Mouse (Mus musculus) kidney, postnatal 0 days (tissue): ENCODE measurements at regions not wholly inside any gene's neighbourhood (a gene's known extent, or its start where the extent isn't known, plus 50 kb on each side); places are given as distances from the start of the nearest gene placed in this dataset.
A peak's percentile ranks its signal among the peaks of the same experiment; 100 is the strongest.
"Not testable (repeated sequence)": the region's sequence is repeated elsewhere in the genome, so short reads cannot be mapped to it uniquely, and the experiment has no call there.

Experiments
- ATAC-seq: fragments of 200-750 bp; cut with Nextera tagmentation; replicated peaks from 2 replicates; pipeline ENCODE4 v1.8.0; 2017; ENCODE audit warnings: low read depth, moderate number of reproducible peaks, moderate TSS enrichment, moderate library complexity; ENCODE audit not compliant: low FRiP score
- DNase-seq: peaks from one replicate; pipeline ENCODE4 v3.0.0-alpha.2; 2016; ENCODE audit warnings: low spot score
- H3K27ac ChIP-seq: fragments of 300-500 bp; sonication (generic); 2 replicates; pipeline ENCODE4 v1.5.1; 2014; ENCODE audit warnings: mild to moderate bottlenecking
- H3K27me3 ChIP-seq: fragments of 300-500 bp; sonication (generic); 2 replicates; pipeline ENCODE4 v1.6.1; 2014; ENCODE audit warnings: low read length, mixed read lengths; ENCODE audit not compliant: insufficient read depth
- H3K36me3 ChIP-seq: fragments of 300-500 bp; sonication (generic); 2 replicates; pipeline ENCODE4 v1.6.1; 2014; ENCODE audit warnings: low read length, mixed read lengths; ENCODE audit not compliant: insufficient read depth
- H3K4me1 ChIP-seq: fragments of 300-500 bp; sonication (generic); replicated peaks from 2 replicates; pipeline ENCODE4 v1.6.1; 2014; ENCODE audit warnings: antibody characterized with exemption, low read length, mixed read lengths; ENCODE audit not compliant: insufficient read depth
- H3K4me2 ChIP-seq: fragments of 300-500 bp; sonication (generic); 2 replicates; pipeline ENCODE4 v1.6.1; 2014; ENCODE audit warnings: mild to moderate bottlenecking, low read length, moderate library complexity, mixed read lengths
- H3K4me3 ChIP-seq: fragments of 300-500 bp; sonication (generic); replicated peaks from 2 replicates; pipeline ENCODE4 v1.5.1; 2014; ENCODE audit warnings: low read depth, low read length
- H3K9ac ChIP-seq: fragments of 300-500 bp; sonication (generic); 2 replicates; pipeline ENCODE4 v1.6.1; 2014; ENCODE audit warnings: low read depth, low read length
- H3K9me3 ChIP-seq: fragments of 300-500 bp; sonication (generic); replicated peaks from 2 replicates; pipeline ENCODE4 v1.6.1; 2016; ENCODE audit warnings: low read length, inconsistent platforms, mixed read lengths
- CTCF ChIP-seq: IDR thresholded peaks from 2 replicates; pipeline ENCODE4 v1.5.1; 2016; ENCODE audit warnings: antibody characterized with exemption, low read depth, mild to moderate bottlenecking, moderate library complexity
- WGBS: fragments of 180-500 bp; shearing (Covaris S2); extraction: QIAGEN DNeasy Blood & Tissue Kit; methylation state at CpG from one replicate; pipeline ENCODE4 v1.1.7; 2014; 5-methylcytosine and 5-hydroxymethylcytosine counted together

DNA sequence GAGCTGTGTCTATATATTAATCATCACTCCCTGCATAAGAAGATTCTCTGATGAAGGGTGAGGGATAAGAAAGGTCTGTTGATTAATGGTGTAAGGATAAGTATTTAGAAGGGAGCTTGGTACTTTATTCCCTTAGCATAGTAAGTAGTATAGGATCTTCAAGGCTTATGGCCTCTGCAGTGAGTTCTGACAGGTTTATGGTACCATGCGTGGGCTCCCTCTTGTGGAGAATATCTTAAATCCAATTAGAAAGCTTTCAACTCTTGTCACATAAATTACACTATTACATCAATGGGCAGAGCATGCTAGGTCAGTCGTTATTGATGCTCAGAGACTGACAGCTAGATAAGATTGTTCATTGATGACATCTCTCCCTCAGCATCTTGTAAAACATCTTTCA, 112.7 kb upstream of the Grin3a start:
- no peak overlapping the region for H3K9ac ChIP-seq
- no peak overlapping the region for H3K4me3 ChIP-seq
- WGBS, result 11% methylated on average over 2 of the region's 2 CpGs
- H3K27me3 ChIP-seq, result no peaks in the 10 kb centered on the region
- no peak for ATAC-seq
- H3K4me2 ChIP-seq, result no peak overlapping the region
- DNase-seq, result peak; percentile 58
- no peaks in the 10 kb centered on the region for H3K9me3 ChIP-seq
- H3K36me3 ChIP-seq, result no peaks in the 10 kb centered on the region
- peak; percentile 73 for TF ChIP-seq CTCF
- H3K4me1 ChIP-seq, result no peaks in the 10 kb centered on the region
- no peak overlapping the region for H3K27ac ChIP-seq

DNA sequence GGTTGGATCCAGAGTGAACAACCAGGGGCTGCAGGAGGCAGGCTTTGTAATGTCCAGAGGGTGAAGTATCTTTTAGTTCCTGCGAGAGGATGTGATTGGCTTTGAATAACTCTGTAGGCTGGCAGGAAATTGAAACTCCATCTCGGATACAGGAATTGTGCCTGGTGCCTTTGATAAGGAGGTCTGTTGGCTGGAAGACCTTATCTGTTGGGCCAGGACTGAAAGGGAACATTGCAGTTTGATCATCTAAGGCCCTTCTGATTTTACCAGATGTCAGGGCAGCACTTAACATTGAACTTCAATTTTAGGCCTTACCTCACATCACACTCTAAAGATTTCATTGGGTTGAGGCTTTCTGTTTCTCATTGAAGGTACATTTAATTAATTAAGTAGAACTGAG, 111.3 kb upstream of the Grin3a start:
- WGBS, result 57% methylated on average over 2 of the region's 2 CpGs
- H3K27ac ChIP-seq, result no peak overlapping the region
- ATAC-seq, result no peak
- H3K4me2 ChIP-seq, result no peak overlapping the region
- no peaks in the 10 kb centered on the region for H3K36me3 ChIP-seq
- no peak overlapping the region for H3K9ac ChIP-seq
- H3K9me3 ChIP-seq, result no peaks in the 10 kb centered on the region
- no peaks in the 10 kb centered on the region for H3K27me3 ChIP-seq
- TF ChIP-seq CTCF, result no peak
- H3K4me1 ChIP-seq, result no peaks in the 10 kb centered on the region
- no peak overlapping the region for H3K4me3 ChIP-seq
- DNase-seq, result no peak

DNA sequence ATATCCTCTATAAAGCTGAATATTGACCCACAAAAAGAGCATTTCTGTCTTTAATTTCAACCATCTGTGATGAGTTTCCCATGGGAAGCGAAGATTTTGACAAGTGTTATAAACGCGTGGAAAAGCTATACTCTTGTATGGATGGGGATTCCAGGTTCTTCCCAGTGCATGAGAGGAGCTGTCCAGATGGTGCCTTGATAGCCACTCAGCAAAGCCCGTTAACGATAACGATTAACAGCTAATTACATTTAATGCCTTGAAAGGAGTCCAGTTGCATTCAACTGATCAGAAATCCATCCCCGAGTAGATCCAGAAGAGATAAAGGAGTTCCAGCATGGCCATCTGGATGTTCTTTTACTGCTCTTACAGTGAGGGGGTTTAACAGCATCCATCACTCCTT, 100.8 kb upstream of the Grin3a start:
- no peak for TF ChIP-seq CTCF
- H3K9me3 ChIP-seq, result no peaks in the 10 kb centered on the region
- DNase-seq, result no peak
- H3K4me2 ChIP-seq, result no peak overlapping the region
- H3K4me1 ChIP-seq, result no peaks in the 10 kb centered on the region
- no peak overlapping the region for H3K27ac ChIP-seq
- no peak overlapping the region for H3K9ac ChIP-seq
- no peak overlapping the region for H3K4me3 ChIP-seq
- no peak for ATAC-seq
- H3K36me3 ChIP-seq, result no peaks in the 10 kb centered on the region
- H3K27me3 ChIP-seq, result no peaks in the 10 kb centered on the region
- 75% methylated on average over 7 of the region's 7 CpGs for WGBS

DNA sequence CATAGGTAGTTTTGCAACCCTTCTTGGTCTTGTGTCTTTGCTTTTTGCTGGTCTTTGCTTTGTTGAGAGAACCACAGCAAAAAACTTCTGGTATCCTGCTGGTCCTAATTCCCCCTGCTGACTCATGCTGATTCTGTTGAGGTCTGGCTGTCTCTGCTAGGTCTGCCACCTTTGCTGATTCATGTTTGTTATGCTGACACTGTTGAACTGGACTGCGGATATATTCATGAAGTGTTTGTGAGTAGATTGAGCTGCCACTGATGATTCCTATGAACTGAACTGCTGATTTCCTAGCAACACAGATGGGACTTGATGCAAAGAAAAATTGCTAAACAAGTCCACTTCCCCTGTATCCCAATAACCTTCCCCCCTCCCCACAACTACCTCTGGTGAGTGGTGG, 91.9 kb upstream of the Grin3a start:
- Histone ChIP-seq H3K9me3 (no peaks in the 10 kb centered on the region), H3K9ac (no peak overlapping the region), H3K4me1 (no peaks in the 10 kb centered on the region), H3K36me3 (no peaks in the 10 kb centered on the region), H3K4me3 (no peak overlapping the region), H3K4me2 (no peak overlapping the region), H3K27ac (no peak overlapping the region), H3K27me3 (no peaks in the 10 kb centered on the region)
- ATAC-seq, result no peak
- DNase-seq, result no peak
- WGBS, result 77% methylated on average over 1 of the region's 1 CpGs
- TF ChIP-seq CTCF, result no peak

DNA sequence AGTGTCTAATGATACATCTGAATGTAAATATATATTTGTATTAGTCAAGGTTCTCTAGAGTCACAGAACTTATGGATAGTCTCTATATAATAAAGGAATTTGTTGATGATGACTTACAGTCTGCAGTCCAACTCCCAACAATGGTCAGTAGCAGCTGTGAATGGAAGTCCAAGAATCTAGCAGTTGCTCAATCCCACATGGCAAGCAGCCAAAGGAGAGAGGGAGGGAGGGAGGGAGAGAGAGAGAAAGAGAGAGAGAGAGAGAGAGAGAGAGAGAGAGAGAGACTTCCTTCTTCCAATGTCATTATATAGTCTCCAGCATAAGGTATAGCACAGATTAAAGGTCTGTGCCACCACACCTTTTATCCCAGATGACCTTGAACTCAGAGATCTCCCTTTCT, 84.1 kb upstream of the Grin3a start:
- H3K27me3 ChIP-seq, H3K9ac ChIP-seq, DNase-seq, H3K4me3 ChIP-seq, H3K4me2 ChIP-seq, H3K4me1 ChIP-seq, H3K9me3 ChIP-seq, H3K36me3 ChIP-seq, ATAC-seq, H3K27ac ChIP-seq: not testable (repeated sequence)

DNA sequence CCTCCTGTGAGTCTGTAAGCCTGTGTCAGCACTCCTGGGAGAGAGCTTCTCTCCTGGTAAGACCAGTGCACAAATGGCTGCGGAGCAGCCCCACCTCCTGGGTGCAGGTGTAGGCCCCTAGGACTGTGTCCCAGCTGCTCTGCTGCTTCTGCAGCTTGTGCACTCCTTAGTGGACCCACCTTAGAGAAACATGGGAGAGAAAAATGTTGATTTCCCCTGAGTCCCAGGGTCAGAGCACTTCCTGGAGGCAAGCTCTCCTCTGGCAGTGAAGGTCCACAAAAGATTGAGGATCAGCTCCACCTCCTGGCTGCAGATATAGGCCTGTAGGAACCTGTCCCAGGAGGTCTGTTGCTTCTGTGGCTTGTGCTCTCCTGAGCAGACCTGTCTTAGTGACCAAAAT, 81.5 kb upstream of the Grin3a start:
- Histone ChIP-seq H3K4me2 (no peak overlapping the region), H3K27ac (no peak overlapping the region), H3K27me3 (no peaks in the 10 kb centered on the region), H3K36me3 (no peaks in the 10 kb centered on the region), H3K9ac (no peak overlapping the region), H3K9me3 (no peaks in the 10 kb centered on the region), H3K4me1 (no peaks in the 10 kb centered on the region), H3K4me3 (no peak overlapping the region)
- DNase-seq (no peak), ATAC-seq (no peak)
- peak; percentile 26; the same call in 1 of the 2 replicates for TF ChIP-seq CTCF
- WGBS, result 85% methylated on average over 1 of the region's 1 CpGs

DNA sequence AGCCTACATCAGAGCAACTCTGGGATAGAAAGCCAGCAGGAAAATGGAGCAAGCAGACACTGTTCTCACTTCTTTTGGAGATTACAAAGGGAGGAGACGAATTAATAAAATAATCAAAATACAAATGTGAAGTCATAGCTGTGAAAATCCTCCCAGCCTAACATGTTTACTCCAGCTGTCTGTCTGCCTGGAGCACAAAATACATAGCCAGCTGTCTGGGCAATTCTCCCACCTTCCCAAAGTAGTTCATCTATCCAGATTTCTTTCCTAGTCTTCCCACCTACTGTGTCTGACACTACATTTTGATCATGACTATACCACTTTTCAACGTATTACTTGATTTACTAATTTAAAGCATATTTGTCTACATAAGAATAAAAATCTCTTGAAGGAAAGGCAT, 68.7 kb upstream of the Grin3a start:
- WGBS, result 83% methylated on average over 2 of the region's 2 CpGs
- no peak overlapping the region for H3K27ac ChIP-seq
- DNase-seq, result no peak
- H3K36me3 ChIP-seq, result no peaks in the 10 kb centered on the region
- H3K9me3 ChIP-seq, result no peaks in the 10 kb centered on the region
- TF ChIP-seq CTCF, result no peak
- H3K4me2 ChIP-seq, result no peak overlapping the region
- no peaks in the 10 kb centered on the region for H3K27me3 ChIP-seq
- no peak for ATAC-seq
- H3K9ac ChIP-seq, result no peak overlapping the region
- H3K4me3 ChIP-seq, result no peak overlapping the region
- H3K4me1 ChIP-seq, result no peaks in the 10 kb centered on the region
